Mouse (Mus musculus): ENCODE results near the gene Cops3.

DNA sequence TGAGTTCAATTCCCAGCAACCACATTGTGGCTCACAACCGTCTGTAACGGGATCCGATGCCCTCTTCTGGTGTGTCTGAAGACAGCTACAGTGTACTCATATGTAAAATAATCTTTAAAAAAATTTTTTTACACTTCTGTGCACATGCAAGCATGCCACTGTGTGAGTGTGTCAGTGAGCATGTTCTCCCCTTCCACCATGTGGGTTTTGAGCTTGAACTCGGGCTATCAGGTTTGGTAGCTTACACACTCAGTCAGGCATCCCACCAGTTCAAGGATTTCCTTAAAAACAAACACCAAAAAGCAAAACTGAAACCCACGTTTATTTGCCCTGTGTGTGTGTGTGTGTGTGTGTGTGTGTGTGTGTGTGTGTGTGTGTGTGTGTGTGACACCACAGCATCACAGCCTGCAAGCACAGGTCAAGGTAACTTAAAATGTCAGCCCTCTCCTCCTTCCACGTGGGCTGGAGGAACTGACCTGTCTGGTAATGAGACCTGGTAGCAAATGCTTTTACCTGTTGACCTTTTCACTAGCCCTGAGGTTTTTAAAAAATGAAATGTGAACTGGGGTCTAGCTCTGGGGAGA lies 24.1 kb downstream of the Cops3 start:
- no peak for TF ChIP-seq POLR2A (IDR thresholded peaks at IDR 0.05; ENCODE audit: low read depth, low read length)
- TF ChIP-seq CTCF (IDR thresholded peaks at IDR 0.05; ENCODE audit: extremely low read depth, insufficient read length, insufficient replicate concordance, low read depth, low read length): no peak
